Mouse (Mus musculus) stomach, postnatal 0 days (tissue): Measurements from ENCODE around the gene Agtpbp1.

Experiments used
- CTCF ChIP-seq: IDR thresholded peaks from 2 replicates; pipeline ENCODE4 v1.5.1; 2016; ENCODE audit warnings: antibody characterized with exemption, low read depth, mild to moderate bottlenecking, moderate library complexity
- EP300 ChIP-seq: optimal IDR thresholded peaks from 2 replicates; pipeline ENCODE3; 2016; ENCODE audit warnings: antibody characterized with exemption

DNA sequence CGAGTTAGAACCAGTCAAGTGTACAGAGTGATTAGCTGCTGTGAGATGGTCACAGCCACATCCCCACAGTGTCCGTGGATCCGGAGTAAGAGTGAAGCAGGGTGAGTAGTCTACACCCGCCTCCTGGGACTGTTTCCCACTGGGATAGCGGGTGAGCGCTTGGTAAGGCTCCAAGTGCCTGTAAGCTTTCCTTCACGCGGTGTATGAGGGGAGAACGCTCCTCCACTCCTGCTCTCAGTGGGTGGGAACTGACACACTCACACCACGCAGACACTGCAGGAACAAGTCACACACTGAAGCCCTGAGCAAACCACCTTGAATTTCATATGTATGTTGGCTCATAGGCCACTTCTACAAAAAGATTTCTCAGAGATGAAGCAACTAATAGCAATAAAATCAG lies 134.2 kb downstream of the Agtpbp1 start:
- no peak for TF ChIP-seq CTCF
- no peak for TF ChIP-seq EP300
